Mouse (Mus musculus) embryo, embryonic 11.5 days (tissue): ENCODE results near the gene Hcfc2.

Source experiments
- DNase-seq: peaks from one replicate; pipeline ENCODE4 v3.0.0-alpha.2; 2012; ENCODE audit warnings: low read depth, low spot score

Gene Hcfc2

GRCm38 (mm10) chr10:82699296-82699941 lies 3.5 kb downstream of the Hcfc2 start:
- DNase-seq = peak; percentile 9

- DNase-seq = no peak
These were observed 45.4 kb downstream of the Hcfc2 start for GRCm38 (mm10) chr10:82741354-82741753.

GRCm38 (mm10) chr10:82741876-82742275 lies 45.9 kb downstream of the Hcfc2 start:
- no peak for DNase-seq

- no peak for DNase-seq
These were observed 46.6 kb downstream of the Hcfc2 start for GRCm38 (mm10) chr10:82742578-82742977.

- DNase-seq = no peak
These were observed 48.3 kb downstream of the Hcfc2 start for GRCm38 (mm10) chr10:82744296-82744695.

GRCm38 (mm10) chr10:82745301-82745700 lies 49.3 kb downstream of the Hcfc2 start:
- no peak for DNase-seq

GRCm38 (mm10) chr10:82746988-82747850 lies 51.3 kb downstream of the Hcfc2 start:
- DNase-seq = no peak

GRCm38 (mm10) chr10:82750778-82751177 lies 54.8 kb downstream of the Hcfc2 start:
- DNase-seq = no peak

GRCm38 (mm10) chr10:82752921-82753320 lies 57.0 kb downstream of the Hcfc2 start:
- no peak for DNase-seq

GRCm38 (mm10) chr10:82754642-82755041 lies 58.7 kb downstream of the Hcfc2 start:
- no peak for DNase-seq

- no peak for DNase-seq
These were observed 59.4 kb downstream of the Hcfc2 start for GRCm38 (mm10) chr10:82755213-82755890.

- DNase-seq = no peak
These were observed 60.5 kb downstream of the Hcfc2 start for GRCm38 (mm10) chr10:82756466-82756865.

GRCm38 (mm10) chr10:82757341-82757740 lies 61.4 kb downstream of the Hcfc2 start:
- no peak for DNase-seq

- DNase-seq = no peak
These were observed 62.4 kb downstream of the Hcfc2 start for GRCm38 (mm10) chr10:82758368-82758767.

GRCm38 (mm10) chr10:82758878-82759277 lies 62.9 kb downstream of the Hcfc2 start:
- DNase-seq = no peak

GRCm38 (mm10) chr10:82759706-82760105 lies 63.7 kb downstream of the Hcfc2 start:
- no peak for DNase-seq

- DNase-seq = no peak
These were observed 65.3 kb downstream of the Hcfc2 start for GRCm38 (mm10) chr10:82761037-82761811.

- peak; percentile 40 for DNase-seq
These were observed 67.1 kb downstream of the Hcfc2 start for GRCm38 (mm10) chr10:82762756-82763681.

GRCm38 (mm10) chr10:82763840-82764631 lies 68.1 kb downstream of the Hcfc2 start, which contains the start of gene Nfyb:
Gene Nfyb (minus strand): TSS chr10:82764144.
- DNase-seq = peak; percentile 91

GRCm38 (mm10) chr10:82768901-82769300 lies 72.9 kb downstream of the Hcfc2 start:
- no peak for DNase-seq
